Mouse (Mus musculus) embryonic facial prominence, embryonic 12.5 days (tissue): ENCODE data around the gene Mmp12. TPM values are rescaled to one million over a fixed set of nuclear protein-coding genes. Genes with fewer than 3 reads are reported as not detected.
"Not testable (repeated sequence)": the region's sequence is repeated elsewhere in the genome, so short reads cannot be mapped to it uniquely, and the experiment has no call there.

ENCODE experiments used
- ATAC-seq: fragments of 200-750 bp; cut with Nextera tagmentation; 2 replicates; pipeline ENCODE4 v1.8.0; 2017; ENCODE audit not compliant: insufficient number of reproducible peaks, insufficient read depth, low FRiP score, low TSS enrichment
- H3K27ac ChIP-seq: fragments of 300-500 bp; sonication (generic); 2 replicates; pipeline ENCODE4 v1.5.1; 2016; ENCODE audit warnings: mild to moderate bottlenecking
- H3K27me3 ChIP-seq: fragments of 300-500 bp; sonication (generic); 2 replicates; pipeline ENCODE4 v1.6.1; 2016; ENCODE audit warnings: mild to moderate bottlenecking, moderate library complexity
- H3K36me3 ChIP-seq: fragments of 300-500 bp; sonication (generic); 2 replicates; pipeline ENCODE4 v1.6.1; 2016; ENCODE audit warnings: mild to moderate bottlenecking
- H3K4me1 ChIP-seq: fragments of 300-500 bp; sonication (generic); 2 replicates; pipeline ENCODE4 v1.6.1; 2016
- H3K4me2 ChIP-seq: fragments of 300-500 bp; sonication (generic); replicated peaks from 2 replicates; pipeline ENCODE4 v1.6.1; 2016; ENCODE audit warnings: mild to moderate bottlenecking, moderate library complexity
- H3K4me3 ChIP-seq: fragments of 300-500 bp; sonication (generic); 2 replicates; pipeline ENCODE4 v1.5.1; 2016; ENCODE audit warnings: mild to moderate bottlenecking
- H3K9ac ChIP-seq: fragments of 300-500 bp; sonication (generic); 2 replicates; pipeline ENCODE4 v1.6.1; 2016; ENCODE audit warnings: mild to moderate bottlenecking, moderate library complexity
- H3K9me3 ChIP-seq: fragments of 300-500 bp; sonication (generic); 2 replicates; pipeline ENCODE4 v1.6.1; 2016; ENCODE audit warnings: mild to moderate bottlenecking, moderate library complexity
- WGBS: fragments of 180-500 bp; shearing (Covaris S2); methylation state at CpG from one replicate; pipeline ENCODE4 v1.1.7; 2016; 5-methylcytosine and 5-hydroxymethylcytosine counted together
- polyA plus RNA-seq: library from polyadenylated mRNA; unstranded; fragments of >200 nt; fragmentation: Nextera tagmentation; extraction: Ambion mirVana; gene quantifications from 2 replicates; pipeline ENCODE4 v1.2.1, GENCODE M21; 2016

Gene Mmp12
- not detected in 2 replicates for polyA plus RNA-seq

DNA sequence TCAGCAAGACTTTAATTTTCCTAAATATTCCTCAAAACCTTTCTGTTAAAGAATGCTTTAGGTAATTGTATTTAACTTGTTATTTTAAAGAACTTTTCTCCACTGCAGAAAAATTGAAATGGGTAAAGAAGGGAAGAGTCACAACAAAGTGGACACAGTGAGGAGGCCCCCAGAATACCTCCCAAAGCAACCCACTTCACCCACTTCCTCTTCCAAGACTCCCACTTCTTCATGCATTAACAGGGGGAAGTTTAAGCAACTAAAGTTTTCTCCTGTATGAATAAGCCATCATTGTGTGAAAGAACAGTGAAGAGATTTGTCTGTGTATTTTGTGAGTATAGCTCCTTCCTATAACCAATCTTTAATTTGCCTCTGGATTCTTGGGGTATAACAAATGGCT is at the start of gene Mmp12:
TSS of gene Mmp12 (plus strand) at position 275 of the 400 bp plus-strand sequence.
- Histone ChIP-seq H3K27ac (no peak within 1 kb of the TSS), H3K4me3 (no peak within 1 kb of the TSS), H3K4me2 (no peak within 1 kb of the TSS), H3K4me1 (no peaks in the 10 kb centered on the region), H3K9me3 (no peaks in the 10 kb centered on the region), H3K36me3 (no peaks in the 10 kb centered on the region), H3K9ac (no peak within 1 kb of the TSS), H3K27me3 (no peaks in the 10 kb centered on the region)
- no peak for ATAC-seq

DNA sequence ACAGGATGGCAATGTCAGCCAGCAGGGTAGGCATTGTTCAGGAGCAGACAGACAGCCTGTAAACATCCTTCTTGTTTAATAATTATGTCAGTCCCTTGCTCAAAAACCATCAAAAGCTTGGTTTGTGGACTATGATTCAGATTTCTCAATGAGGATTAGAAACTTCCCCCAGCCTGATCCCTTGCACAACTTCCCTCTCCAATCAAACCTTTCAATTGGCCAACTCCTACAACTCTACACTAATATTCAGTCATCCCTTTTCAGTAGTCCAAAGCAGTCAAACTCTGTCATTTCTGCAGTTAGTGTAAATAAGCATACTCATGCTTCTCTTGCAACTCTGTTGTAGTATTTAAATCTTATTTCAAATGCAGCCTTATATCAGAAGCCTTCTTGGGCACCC is 12.3 kb upstream of the Mmp12 start:
- Histone ChIP-seq H3K4me3 (no peak overlapping the region), H3K4me2 (no peak overlapping the region), H3K4me1 (no peaks in the 10 kb centered on the region), H3K36me3 (no peaks in the 10 kb centered on the region), H3K27me3 (no peaks in the 10 kb centered on the region), H3K9ac (no peak overlapping the region), H3K9me3 (no peaks in the 10 kb centered on the region), H3K27ac (no peak overlapping the region)
- ATAC-seq: no peak

DNA sequence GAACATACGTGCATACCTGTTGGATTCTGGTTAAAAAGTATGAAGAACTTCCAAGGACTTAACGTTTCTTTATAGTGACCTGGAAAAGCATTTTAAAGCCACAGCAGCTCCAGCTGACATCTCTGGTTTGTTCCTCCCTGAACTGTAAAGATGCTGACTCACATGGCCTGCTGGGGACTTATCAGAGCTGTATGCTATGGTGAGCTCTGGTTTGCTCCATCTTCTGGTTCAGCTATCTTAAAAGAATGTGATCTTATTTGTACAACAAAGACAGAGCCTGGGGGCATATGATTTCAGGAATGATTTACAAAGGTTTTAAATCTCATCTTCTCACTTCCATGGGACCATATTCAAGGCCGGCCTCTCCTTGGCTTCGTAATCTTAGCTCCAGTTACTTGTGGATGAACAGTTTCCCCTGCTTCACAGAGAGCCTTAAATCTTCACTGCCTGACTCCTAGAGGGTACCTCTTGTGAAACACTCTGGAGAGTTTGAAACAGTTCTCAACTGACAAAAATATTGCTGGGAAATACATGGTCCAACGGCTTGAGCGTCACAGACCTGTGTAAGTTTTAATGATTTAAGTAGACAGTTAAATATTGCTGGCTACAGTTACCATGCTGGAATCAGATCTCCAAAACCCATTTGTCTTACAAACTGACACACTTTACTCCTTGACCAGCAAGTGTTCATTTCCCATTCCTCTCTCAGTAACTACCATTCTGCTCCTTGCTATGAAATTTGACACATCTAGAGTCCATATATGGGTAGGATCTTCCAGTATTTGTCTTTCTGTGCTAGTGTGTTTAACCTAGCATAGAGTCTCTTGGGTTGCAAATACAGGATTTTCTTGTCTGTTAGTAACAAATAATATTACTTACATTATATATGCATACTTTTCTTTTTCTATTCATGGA is 8.2 kb upstream of the Mmp12 start:
- Histone ChIP-seq H3K4me1 (no peaks in the 10 kb centered on the region), H3K27me3 (no peaks in the 10 kb centered on the region), H3K9ac (no peak overlapping the region), H3K4me2 (no peak overlapping the region), H3K36me3 (no peaks in the 10 kb centered on the region), H3K4me3 (no peak overlapping the region), H3K27ac (no peak overlapping the region), H3K9me3 (no peaks in the 10 kb centered on the region)
- WGBS: 89% methylated on average over 5 of the region's 6 CpGs
- ATAC-seq: no peak

DNA sequence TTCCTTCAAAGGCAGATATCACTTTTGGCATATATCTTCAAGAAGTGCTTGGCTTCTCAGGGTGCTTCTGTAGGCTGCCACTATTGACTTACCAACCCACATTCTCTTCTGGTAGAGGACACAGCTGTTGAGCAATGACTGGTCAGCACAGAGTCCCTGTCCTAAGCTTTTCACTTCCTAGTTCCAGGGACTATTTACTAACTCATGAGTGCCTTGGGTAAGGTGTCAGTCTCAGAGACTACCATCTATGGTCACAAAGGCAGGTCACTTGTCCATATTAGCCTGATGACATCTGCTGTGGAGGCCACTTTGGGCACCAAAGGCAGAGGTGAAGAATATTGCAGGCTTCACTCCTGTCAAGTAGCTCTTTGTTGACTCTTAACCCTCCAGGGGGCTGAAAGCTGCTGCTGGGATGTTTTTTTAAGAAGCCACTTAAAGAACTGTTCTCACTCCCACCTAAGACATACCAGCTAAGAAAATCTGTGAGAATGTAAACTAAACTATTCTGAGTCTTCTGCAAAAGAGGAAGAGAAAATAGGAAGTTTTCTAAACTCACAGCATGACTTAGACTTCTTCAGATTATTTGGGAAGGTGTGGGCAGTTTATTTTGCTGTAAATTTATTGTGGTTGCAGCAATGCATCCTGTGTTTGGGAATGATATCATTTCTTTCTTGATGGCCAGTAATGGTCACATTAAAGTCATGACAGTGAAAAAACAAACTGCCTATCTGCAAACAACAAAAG is 7.3 kb upstream of the Mmp12 start:
- no peaks in the 10 kb centered on the region for H3K36me3 ChIP-seq
- H3K27ac ChIP-seq: no peak overlapping the region
- H3K9me3 ChIP-seq: no peaks in the 10 kb centered on the region
- no peaks in the 10 kb centered on the region for H3K4me1 ChIP-seq
- no peaks in the 10 kb centered on the region for H3K27me3 ChIP-seq
- H3K4me2 ChIP-seq: no peak overlapping the region
- no peak overlapping the region for H3K4me3 ChIP-seq
- H3K9ac ChIP-seq: no peak overlapping the region
- no peak for ATAC-seq

DNA sequence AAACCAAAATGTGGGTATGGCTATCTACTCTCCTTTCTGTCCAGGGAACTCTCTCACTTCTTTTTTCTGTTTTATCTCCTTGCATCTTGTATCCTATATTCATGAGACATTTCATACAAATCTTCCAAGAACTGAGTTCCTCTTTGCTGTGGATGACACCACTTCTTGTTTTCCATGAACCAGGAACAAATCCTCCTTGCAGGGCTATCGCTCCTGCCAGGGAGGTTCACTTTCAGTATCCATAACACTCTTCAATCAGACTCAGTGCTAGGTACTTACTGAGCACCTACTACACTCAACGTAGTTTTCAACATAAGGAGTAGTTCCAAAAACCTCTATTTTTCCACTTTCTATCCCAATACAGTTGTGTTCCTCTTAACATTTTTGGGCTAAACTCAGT is 1.3 kb downstream of the Mmp12 start:
- ATAC-seq: no peak
- H3K9me3 ChIP-seq: no peaks in the 10 kb centered on the region
- no peak overlapping the region for H3K9ac ChIP-seq
- WGBS: 90% methylated on average over 2 of the region's 2 CpGs
- no peak overlapping the region for H3K27ac ChIP-seq
- no peaks in the 10 kb centered on the region for H3K4me1 ChIP-seq
- no peak overlapping the region for H3K4me2 ChIP-seq
- no peaks in the 10 kb centered on the region for H3K27me3 ChIP-seq
- H3K4me3 ChIP-seq: no peak overlapping the region
- H3K36me3 ChIP-seq: no peaks in the 10 kb centered on the region

DNA sequence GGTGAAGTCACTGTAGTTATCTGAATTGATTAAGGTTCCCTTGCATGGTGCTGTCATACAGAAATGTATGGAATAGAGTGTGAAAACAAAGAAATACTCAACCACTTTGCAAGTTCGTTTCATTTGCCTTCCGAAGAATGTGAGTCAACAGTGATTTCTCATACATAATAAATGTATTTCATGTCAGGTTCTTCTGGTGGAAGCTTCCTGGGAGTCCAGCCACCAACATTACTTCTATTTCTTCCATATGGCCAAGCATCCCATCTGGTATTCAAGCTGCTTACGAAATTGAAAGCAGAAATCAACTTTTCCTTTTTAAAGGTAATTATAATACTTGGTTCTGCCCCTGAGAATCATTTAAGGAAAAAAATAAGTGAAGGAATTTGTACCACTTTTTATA is 10.4 kb downstream of the Mmp12 start:
- Histone ChIP-seq H3K27ac (no peak overlapping the region), H3K4me3 (no peak overlapping the region), H3K4me2 (no peak overlapping the region), H3K9me3 (no peaks in the 10 kb centered on the region), H3K4me1 (no peaks in the 10 kb centered on the region), H3K27me3 (no peaks in the 10 kb centered on the region), H3K36me3 (no peaks in the 10 kb centered on the region), H3K9ac (no peak overlapping the region)
- no peak for ATAC-seq
- WGBS: 79% methylated on average over 3 of the region's 3 CpGs

DNA sequence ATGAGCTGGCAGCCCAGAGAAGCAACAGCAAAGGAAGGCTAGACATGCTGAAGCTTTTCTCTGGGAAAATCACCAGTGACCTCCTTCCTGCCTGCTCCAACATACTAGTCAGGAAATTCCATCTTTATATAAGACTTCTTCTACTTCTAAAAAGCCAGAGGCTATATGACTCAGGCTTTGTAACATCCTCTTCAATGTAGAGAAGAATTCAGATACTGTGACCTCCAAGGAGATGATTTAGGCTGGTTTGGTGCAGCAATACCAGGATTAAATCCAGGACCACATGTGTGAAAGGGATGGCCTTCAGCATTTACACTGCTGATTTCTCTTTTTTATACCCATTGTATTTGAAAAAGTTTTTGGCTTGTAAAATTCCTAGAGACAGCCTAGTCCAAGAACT is 43.8 kb downstream of the Mmp12 start, which contains the start of gene Mmp1b:
TSS of gene Mmp1b (minus strand) at position 101 of the 400 bp plus-strand sequence.
- no peak within 1 kb of the TSS for H3K4me2 ChIP-seq
- H3K9me3 ChIP-seq: no peaks in the 10 kb centered on the region
- H3K4me1 ChIP-seq: no peaks in the 10 kb centered on the region
- no peak for ATAC-seq
- H3K4me3 ChIP-seq: no peak within 1 kb of the TSS
- no peaks in the 10 kb centered on the region for H3K36me3 ChIP-seq
- no peak within 1 kb of the TSS for H3K9ac ChIP-seq
- H3K27ac ChIP-seq: no peak within 1 kb of the TSS
- H3K27me3 ChIP-seq: no peaks in the 10 kb centered on the region

DNA sequence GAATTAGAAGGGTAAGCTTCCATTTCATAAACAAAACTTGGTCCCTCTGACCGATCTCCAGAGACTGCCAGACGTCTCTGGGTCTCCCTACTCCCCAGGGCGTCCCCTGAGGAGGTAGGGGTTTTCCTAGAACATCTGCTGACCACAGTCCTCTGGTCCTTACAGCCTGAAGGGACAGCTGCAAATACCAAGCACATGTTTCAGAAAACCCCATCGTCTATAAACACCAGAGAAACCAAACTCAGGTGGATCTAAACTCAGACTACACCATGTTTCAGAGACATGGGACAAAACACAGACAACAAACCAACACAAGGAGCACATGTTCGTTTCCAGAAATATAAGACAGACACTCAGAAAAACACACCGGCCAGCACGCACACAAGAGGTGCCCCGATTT is 52.4 kb downstream of the Mmp12 start:
- 77% methylated on average over 8 of the region's 8 CpGs for WGBS
- H3K27ac ChIP-seq, H3K9me3 ChIP-seq, ATAC-seq, H3K4me2 ChIP-seq, H3K4me3 ChIP-seq, H3K36me3 ChIP-seq, H3K9ac ChIP-seq, H3K4me1 ChIP-seq, H3K27me3 ChIP-seq: not testable (repeated sequence)

Other genes with a start within 250 kb of the Mmp12 start
- gene Dync2h1, start 159.9 kb upstream of the Mmp12 start, polyA plus RNA-seq: 22.8 and 24.9 TPM in 2 replicates
- gene Dcun1d5, start 159.9 kb upstream of the Mmp12 start, polyA plus RNA-seq: 165 and 168 TPM in 2 replicates
- not detected in 2 replicates for gene Mmp13, start 71.9 kb upstream of the Mmp12 start, polyA plus RNA-seq
- gene Mmp1b, start 43.7 kb downstream of the Mmp12 start, polyA plus RNA-seq: not detected in 2 replicates
- gene Mmp3, start 101.4 kb downstream of the Mmp12 start, polyA plus RNA-seq: not detected in 2 replicates
- not detected in 2 replicates for gene Mmp10, start 158.0 kb downstream of the Mmp12 start, polyA plus RNA-seq
- 0.24 and 0.55 TPM in 2 replicates for gene Mmp8, start 214.1 kb downstream of the Mmp12 start, polyA plus RNA-seq
- not detected in 2 replicates for gene Mmp27, start 227.0 kb downstream of the Mmp12 start, polyA plus RNA-seq